Mouse (Mus musculus) frontal cortex, postnatal 25 days (tissue): ENCODE data around the gene Ccdc142.

Experiments
- DNase-seq, 2 experiments: peaks; one replicate each; pipeline ENCODE4 v3.0.0; 2022; ENCODE audit warnings: low spot score in 2 of 2

Gene Ccdc142

DNA sequence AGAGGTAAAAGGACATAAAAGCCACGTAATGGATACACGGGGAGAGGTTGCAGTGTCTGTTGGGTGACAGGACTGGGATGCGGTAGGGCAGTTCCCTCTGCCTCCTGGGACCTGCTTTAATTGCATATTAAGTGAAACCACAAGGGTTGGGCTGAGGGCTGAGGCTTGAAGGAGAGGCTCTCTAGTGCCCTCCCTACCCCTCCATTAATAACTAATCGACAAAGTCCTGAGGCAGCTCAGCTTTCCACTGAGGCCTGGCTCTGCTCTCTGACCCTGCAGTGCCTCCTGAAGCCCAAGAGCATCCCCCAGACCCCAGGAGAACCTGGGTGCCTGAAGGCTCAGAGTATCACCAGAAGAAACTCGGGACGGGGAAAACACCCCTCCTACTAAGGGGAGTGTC lies 16.9 kb upstream of the Ccdc142 start:
- DNase-seq, result no peak

- DNase-seq, result no peak
Observed at GRCm38 (mm10) chr6:83086121-83087035, 15.0 kb upstream of the Ccdc142 start, which contains the start of gene Lbx2. Lbx2 (plus strand) TSS chr6:83086367.

DNA sequence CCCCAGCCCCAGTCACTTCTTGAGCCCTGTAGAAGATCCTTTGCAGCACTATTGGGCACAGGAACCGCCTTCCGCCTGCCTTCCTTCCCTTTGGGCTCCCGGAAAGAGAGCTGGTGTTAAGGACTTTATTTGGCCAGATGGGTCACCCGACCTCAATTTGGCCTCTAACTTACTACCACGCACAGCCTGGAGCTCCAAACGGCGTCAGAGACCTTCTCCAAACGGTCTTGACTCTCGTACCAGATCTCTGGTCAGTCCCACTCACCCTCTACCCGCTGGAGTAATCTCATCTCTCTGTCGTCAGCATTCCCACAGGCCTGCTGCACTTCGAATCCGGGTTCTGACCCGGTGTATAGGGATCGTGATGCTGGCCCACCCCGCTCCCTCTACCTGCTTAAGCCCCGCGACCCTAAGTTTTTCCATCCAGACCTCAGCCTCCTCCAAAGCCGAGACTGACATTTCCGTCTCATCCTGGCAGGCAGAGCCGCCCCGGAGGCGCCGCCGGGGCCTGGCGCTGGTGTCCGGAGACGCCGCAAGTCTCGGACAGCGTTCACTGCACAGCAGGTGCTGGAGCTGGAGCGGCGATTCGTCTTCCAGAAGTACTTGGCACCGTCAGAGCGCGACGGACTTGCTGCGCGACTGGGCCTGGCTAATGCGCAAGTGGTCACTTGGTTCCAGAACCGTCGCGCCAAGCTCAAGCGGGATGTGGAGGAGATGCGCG lies 14.0 kb upstream of the Ccdc142 start:
- no peak for DNase-seq

- DNase-seq, result no peak
Observed at GRCm38 (mm10) chr6:83087926-83088260, 13.5 kb upstream of the Ccdc142 start.

DNA sequence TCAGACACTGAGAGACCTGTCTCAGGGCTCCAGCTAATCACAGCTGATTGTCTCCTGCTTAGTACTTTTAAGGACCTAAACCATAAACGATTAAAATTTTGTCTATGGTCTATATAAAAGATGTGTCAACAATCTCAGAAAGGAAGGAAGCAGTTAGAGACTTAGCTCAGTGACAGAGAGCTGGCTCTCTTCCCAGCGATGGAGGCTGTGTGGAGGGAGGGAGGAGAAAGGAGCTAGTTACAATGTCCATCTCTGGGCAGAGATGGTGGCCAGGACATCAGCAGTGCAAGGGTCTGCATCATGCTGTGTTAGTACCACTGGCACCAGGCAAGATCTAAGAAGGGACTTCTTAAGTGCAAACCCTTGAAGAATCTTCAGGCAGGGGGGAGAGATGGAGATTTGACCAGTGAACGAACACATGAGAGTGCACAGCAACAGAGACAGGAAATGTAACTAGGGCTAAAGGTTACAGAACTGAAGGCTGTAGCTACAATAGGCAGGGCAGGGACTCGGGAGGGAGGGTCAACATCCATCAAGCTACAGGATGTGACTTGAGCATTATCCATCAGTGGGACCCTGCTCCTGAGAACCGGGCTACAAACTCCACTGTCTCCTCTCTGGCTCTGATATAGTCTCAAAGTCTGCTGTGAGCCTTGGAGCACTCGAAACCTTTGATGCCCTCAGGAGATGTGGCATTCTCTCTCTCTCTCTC lies 8.8 kb upstream of the Ccdc142 start:
- no peak for DNase-seq

DNA sequence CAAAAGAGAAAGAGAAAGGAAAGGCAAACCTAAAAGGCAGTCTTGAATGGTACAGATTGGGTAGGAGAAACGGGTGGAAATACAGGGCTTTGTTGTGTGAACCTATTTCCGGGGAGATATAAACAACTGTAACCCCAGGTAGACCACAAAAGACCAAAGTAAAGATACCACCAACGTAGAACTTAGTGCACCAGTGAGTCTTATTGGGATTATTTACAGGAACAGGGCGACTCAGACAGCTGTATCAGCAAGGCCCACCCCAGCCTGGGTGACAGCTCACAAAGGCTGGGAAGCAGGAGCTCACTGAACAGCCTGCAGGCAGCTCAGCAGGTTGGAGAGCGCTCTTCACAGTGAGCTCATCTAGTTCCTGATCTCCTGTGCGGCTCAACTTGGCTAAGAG lies 5.4 kb upstream of the Ccdc142 start:
- DNase-seq, result no peak

DNA sequence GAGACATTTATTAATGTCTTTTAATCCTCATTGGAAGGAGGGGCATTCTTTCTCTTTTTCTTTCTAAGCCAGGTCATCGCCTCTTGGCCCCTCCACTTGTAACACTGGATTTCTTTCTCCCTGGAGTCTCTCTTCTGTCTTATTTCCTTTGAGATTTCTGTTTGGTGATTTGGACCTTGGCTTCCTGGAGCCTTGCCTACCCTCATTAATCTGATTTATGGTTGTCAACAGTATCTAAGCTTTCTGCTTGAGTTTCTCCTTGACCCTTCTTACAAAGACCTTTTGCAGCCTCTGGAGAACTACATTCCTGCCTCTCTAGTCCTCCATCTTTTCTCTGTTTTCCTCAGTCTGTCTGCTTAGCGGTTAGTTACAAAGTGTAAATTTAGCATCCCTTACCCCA lies 3.0 kb upstream of the Ccdc142 start:
- DNase-seq, result no peak

- peak in 1 of 2 experiments; percentile 25 for DNase-seq
Observed at GRCm38 (mm10) chr6:83101688-83102556, 521 bp downstream of the Ccdc142 start.

DNA sequence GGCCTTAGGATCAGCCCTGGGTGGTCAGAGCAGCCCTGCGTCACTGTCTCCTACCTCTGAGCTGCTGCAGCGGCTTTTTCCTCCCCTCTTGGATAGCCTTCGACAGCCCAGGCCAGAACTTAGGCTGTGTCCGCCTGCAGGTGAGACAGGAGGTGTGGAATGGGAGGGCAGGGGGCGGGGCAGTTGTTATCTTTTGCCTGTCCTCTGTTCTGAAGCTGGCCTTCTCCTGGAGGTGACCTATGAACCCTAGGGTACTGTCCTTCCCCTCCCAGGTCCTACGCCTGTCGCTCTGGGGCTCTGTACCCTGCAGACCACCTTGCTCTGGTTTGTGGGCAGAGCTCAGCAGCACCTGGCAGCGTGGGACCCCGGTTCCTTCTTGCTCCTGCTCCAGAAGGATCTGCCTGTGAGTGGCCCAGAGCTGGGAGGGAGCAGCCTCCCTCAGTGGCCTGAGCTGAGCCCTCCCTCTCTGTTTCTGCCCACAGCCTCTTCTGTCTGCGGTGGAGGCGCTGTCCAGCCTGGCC lies 1.8 kb downstream of the Ccdc142 start:
- no peak for DNase-seq

DNA sequence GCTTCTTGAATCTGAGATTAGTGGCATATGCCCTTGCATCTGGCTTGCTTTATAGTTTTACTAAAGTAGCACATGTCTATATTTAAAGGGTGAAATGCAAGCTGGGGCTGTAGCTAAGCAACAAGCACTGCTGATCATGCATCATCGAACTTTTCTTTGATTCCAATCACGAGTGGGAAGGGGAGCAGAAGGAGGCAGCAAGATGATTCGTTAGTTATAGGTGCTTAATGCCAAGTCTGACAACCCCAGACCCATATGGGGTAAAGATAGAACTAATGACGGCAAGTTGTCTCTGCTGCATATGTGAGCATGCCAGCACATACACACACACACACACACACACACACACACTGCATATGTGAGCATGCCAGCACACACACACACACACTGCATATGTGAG lies 2.8 kb downstream of the Ccdc142 start:
- DNase-seq, result no peak

DNA sequence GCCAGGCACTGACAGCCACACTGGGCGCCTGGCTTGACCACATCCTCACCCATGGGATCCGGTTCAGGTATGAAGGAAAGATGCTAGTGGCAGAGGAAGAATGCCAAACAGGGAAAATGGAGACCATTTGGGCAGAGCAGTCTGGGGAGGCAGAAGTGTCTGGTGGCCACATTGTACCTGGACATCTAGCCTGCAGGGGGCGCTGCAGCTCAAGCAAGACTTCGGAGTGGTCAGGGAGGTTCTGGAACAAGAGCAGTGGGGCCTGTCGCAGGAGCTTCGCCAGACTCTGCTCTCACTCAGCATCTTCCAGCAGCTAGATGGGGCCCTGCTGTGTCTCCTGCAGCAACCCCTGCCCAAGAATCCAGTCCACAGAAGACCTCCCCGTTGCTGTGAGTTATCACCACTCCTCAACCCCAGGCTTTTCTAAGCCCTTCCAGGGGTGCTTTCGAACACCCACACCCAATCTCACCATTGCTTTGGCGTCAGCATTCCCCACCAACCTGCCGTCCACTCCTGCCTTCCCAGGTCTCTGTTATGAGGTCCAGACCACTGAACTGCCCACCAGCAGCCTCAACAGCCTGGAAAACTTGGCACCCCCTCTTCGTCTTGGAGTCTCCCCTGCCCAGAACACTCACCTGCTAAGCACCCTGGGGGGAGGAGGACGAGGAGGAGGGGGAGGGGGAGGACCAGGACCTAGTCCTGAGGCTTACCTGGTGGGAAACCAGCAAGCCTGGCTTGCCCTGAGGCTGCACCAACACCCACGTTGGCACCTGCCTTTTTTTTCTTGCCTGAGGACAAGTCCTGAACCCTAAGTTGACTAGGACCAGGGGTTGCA lies 6.4 kb downstream of the Ccdc142 start:
- DNase-seq, result peak in 1 of 2 experiments; percentile 62

DNA sequence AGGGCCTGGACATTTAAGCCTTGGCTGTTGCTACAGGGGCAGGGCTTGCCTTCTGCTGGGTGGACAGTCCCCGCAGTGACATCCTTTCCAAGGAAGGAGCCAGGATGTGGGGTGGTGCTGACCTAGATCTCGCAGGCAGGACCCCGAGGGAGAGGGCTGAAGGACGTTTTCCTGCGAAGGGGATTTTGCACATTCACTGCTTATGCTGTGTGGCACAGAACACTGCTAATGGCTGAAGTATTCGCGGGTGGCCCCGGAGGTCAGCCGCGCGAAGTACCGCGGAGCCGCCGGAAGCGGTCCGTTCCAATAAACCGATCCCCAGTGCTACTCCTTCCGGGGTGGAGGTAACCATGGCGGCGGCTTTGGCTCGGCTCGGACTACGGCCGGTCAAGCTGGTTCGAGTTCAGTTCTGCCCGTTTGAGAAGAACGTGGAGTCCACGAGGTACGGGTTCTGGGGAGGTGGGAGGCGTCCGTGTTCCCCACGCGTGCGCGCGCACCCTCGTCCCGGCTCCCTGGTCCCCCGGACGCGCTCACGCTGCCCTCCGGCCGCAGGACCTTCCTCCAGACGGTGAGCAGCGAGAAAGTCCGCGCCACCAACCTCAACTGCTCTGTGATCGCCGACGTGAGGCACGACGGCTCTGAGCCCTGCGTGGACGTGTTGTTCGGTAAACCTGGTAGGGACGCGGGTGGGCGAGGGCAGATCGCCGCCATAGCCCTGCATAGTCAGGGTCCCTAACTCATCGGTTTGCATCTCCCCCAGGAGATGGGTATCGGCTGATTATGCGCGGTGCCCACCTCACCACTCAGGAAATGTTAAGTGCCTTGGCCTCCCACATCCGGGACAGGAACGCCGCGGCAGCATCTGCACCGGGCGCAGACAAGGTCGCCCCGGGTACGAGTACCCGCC lies 7.6 kb downstream of the Ccdc142 start, which contains the start of gene Mrpl53:
Mrpl53 (plus strand) TSS at position 279 of the 907 bp plus-strand sequence.
- DNase-seq, result peak; percentile 63 to 74

DNA sequence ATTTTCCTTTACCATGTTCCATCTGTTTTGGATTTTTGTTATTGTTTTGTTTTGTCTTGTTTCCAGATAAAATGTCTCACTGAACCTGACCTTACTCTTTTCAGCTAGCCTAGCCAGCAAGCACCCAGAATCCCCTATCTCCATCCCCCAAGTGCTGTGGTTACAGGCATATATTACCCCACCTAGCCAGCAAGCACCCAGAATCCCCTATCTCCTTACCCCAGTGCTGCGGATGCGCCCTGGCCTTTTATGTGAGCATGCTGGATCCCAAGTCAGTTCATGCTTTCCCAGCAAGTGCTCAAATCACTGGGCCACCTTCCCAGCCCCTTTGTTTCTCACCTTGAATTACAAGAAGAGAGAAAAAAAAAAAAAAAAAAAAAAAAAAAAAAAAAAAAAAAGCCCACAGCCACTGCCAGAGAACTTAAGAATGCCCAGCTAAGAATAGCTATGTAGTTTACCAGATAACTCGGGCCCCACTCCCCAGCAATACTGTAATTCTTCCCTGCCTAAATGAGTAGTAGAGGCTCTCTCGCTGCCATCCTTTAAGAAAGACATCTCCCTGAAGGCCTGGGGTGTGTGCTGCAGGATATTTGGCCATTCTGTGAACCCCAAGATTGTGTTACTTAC lies 10.2 kb downstream of the Ccdc142 start:
- no peak for DNase-seq

DNA sequence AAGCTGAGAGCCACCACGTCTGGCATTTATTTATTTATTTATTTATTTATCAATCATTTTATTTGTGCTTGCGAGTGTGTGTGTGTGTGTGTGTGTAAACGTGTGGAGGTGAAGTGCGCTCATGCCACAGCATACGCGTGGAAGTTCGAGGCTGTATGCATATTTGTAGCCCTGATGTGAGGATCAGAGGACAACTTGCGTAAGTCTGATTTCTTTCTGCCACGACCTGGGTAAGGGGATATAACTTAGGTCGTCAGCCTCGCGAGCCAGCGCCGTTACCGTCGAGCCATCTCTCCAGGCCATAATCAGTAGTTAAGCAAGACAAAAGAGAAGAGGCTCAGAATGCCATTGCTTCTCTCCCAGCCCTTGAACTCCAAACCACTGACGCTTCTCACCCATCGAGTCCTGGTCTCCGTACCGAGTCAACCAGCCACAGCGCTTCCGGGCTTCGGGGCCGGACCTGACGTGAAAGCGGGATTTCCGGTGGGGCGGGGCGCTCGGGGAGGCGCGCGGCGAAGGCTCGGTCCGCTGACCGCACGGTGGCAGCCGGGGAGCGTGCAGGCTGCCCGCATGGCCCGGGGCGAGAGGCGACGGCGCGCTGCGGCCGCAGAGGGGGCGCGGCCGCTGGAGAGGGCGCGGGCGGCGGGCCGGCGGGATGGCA lies 13.7 kb downstream of the Ccdc142 start, which contains the start of gene Mogs:
Mogs (plus strand) TSS at position 486 of the 661 bp plus-strand sequence.
- DNase-seq, result peak; percentile 85 to 88

DNA sequence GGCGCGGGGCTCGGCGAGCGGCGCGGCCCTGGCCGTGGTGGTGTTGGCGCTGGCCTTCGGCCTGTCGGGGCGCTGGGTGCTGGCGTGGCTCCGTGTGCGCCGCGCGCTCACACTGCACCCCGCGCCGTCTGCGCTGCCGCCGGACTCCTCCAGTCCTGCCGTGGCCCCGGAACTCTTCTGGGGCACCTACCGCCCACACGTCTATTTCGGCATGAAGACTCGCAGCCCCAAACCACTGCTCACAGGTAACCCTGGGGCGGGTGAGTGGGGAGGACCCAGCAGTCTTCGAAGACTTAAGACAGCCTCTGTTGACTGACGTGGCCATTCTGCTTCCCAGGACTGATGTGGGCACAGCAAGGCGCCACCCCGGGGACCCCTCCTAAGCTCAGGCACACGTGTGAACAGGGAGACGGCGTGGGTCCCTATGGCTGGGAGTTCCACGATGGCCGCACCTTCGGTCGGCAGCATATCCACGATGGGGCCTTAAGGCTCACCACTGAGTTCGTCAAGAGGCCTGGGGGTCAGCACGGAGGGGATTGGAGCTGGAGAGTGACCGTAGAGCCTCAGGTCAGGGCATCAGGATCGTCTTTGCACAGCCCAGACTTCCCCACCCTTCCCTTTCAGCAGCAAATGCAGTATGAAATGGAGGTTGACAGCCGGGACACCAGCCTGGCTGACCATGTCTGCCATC lies 14.4 kb downstream of the Ccdc142 start:
- DNase-seq, result no peak

- DNase-seq, result no peak
Observed at GRCm38 (mm10) chr6:83116373-83117164, 15.2 kb downstream of the Ccdc142 start.

GRCm38 (mm10) chr6:83117165-83117438 lies 15.7 kb downstream of the Ccdc142 start:
- DNase-seq, result no peak
